Mouse (Mus musculus): ENCODE measurements around the gene Card14. TPM values are rescaled to one million over a fixed set of nuclear protein-coding genes. Genes with fewer than 3 reads are reported as not detected.
A peak's percentile ranks its signal among the peaks of the same experiment; 100 is the strongest.

Card14 gene
- polyA plus RNA-seq (2014; fragmentation: Nextera tagmentation; extraction: Ambion mirVana): 0.25 and 0.32 TPM in 2 replicates

DNA sequence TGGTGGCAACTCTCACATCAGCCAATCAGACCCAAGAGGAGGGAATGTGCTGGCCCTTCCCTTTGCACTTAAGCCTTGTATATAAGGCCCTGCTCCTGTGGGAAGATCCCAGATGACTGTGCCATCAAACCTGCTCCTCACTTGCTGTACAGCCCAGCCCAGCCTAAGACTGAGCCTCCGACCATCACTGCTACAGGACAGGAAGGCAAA, at the start of gene Card14:
Card14 (plus strand) TSS at position 111 of the 210 bp plus-strand sequence.
- Histone ChIP-seq H3K27me3 (ENCODE audit: control insufficient read depth, insufficient read depth, low read length) (no peaks in the 10 kb centered on the region), H3K9ac (replicated peaks; ENCODE audit: low read depth, low read length) (no peak within 1 kb of the TSS), H3K9me3 (ENCODE audit: control insufficient read depth, low read length) (no peaks in the 10 kb centered on the region), H3K4me1 (ENCODE audit: control insufficient read depth, insufficient read depth, low read length) (no peaks in the 10 kb centered on the region), H3K4me3 (ENCODE audit: low read depth, low read length) (no peak within 1 kb of the TSS), H3K27ac (ENCODE audit: low read depth, low read length) (no peak within 1 kb of the TSS), H3K4me2 (ENCODE audit: low read depth, low read length) (no peak within 1 kb of the TSS), H3K36me3 (ENCODE audit: control insufficient read depth, insufficient read depth, low read length) (no peaks in the 10 kb centered on the region)
- no peak for ATAC-seq (ENCODE audit: low read depth)
- WGBS: 58% methylated on average over 1 of the region's 1 CpGs

DNA sequence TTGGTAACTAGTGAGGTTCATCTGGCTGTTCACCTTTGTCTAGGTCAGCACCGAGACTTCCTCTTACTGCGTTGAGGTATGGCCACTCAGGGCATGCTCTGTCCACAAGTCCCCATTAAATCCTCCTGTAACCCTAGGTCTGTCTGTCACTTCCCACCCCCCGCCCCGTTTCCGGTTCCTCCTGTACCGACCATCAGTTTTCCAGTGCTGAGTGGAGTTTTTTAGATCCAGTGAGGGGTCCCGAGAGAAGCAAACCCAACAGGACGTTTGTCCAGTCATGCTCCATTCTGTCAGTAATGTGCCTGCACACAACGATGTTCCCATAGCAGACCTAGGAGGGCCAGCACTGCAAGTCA, 49.4 kb upstream of the Card14 start:
- no peak overlapping the region; the same call in 1 of the 2 replicates for H3K27ac ChIP-seq (ENCODE audit: low read depth, low read length)
- no peaks in the 10 kb centered on the region for H3K4me1 ChIP-seq (ENCODE audit: control insufficient read depth, insufficient read depth, low read length)
- H3K9me3 ChIP-seq (ENCODE audit: control insufficient read depth, low read length): no peaks in the 10 kb centered on the region
- peak overlapping the region; percentile 19; the same call in 1 of the 2 replicates for H3K4me3 ChIP-seq (ENCODE audit: low read depth, low read length)
- 0 out of 2 replicates have a peak, but pooled peaks cover 4% of the 10 kb centered on the region for H3K36me3 ChIP-seq (ENCODE audit: control insufficient read depth, insufficient read depth, low read length)
- peak overlapping the region; percentile 40 for H3K4me2 ChIP-seq (ENCODE audit: low read depth, low read length)
- no peak overlapping the region for H3K9ac ChIP-seq (replicated peaks; ENCODE audit: low read depth, low read length)
- 75% methylated on average over 9 of the region's 9 CpGs for WGBS
- H3K27me3 ChIP-seq (ENCODE audit: control insufficient read depth, insufficient read depth, low read length): no peaks in the 10 kb centered on the region
- no peak for ATAC-seq (ENCODE audit: low read depth)

DNA sequence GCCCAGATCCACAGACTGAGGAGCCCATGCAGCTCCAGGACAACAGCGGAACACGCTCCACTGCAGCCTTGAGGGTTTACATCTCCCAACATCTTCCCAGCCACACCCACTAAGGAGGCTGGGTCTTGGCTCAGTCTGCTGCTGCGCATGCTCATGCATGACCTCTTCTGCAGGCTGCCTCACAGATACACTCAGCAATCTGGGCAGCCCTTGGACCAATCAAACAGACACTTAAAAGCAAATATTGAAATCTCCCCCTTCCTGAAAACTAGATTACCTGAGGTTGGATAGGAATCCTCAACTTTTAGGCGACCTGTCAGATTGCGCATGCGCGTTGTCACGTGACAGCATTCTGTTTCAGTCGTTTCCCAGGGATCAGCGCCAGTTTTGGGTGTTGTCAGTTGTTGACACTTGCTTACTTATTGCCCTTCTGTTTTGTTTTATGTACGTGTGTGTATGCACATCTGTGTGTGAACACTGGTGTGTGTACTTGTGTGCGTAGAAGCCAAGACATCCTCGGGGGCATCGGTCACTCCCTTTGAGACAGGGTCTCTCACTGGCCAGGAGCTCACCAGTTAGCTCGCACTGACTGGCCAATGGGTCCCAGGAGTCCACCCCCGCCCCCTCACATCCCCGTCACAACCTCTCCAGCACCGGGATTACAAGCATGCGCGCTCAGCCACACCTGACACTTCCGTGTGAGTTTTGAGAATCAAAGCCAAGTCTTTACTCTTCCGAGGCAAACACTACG, 48.8 kb upstream of the Card14 start:
- Histone ChIP-seq H3K4me3 (ENCODE audit: low read depth, low read length) (peak overlapping the region; percentile 19; the same call in 1 of the 2 replicates), H3K27me3 (ENCODE audit: control insufficient read depth, insufficient read depth, low read length) (no peaks in the 10 kb centered on the region), H3K9ac (replicated peaks; ENCODE audit: low read depth, low read length) (no peak overlapping the region), H3K27ac (ENCODE audit: low read depth, low read length) (no peak overlapping the region; the same call in 1 of the 2 replicates), H3K4me2 (ENCODE audit: low read depth, low read length) (peak overlapping the region; percentile 40), H3K4me1 (ENCODE audit: control insufficient read depth, insufficient read depth, low read length) (no peaks in the 10 kb centered on the region), H3K9me3 (ENCODE audit: control insufficient read depth, low read length) (no peaks in the 10 kb centered on the region), H3K36me3 (ENCODE audit: control insufficient read depth, insufficient read depth, low read length) (0 out of 2 replicates have a peak, but pooled peaks cover 4% of the 10 kb centered on the region)
- ATAC-seq (ENCODE audit: low read depth): 0 out of 2 replicates have a peak, but pooled peaks have one; percentile 38
- 73% methylated on average over 23 of the region's 23 CpGs for WGBS

DNA sequence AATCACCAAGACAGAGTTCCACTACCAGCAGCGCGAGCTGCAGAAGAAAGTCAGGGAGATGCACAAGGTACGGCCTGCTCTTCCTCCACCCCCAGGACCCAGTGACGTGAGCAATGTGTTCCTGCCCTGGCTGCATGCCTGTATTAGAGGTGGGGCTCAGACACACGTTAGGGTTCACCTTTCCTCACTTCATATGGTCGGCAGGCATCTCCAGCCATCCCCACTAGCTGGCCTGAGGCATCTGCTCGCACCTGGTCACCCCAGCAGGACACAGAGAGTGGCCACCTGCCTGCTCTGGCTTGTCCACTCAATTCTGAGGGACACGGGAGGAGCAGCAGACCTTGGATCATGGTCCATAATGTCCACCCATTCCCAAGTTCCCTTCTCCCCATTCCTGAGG, 47.6 kb upstream of the Card14 start:
- Histone ChIP-seq H3K9me3 (ENCODE audit: control insufficient read depth, low read length) (no peaks in the 10 kb centered on the region), H3K4me2 (ENCODE audit: low read depth, low read length) (no peak overlapping the region), H3K27ac (ENCODE audit: low read depth, low read length) (no peak overlapping the region), H3K4me3 (ENCODE audit: low read depth, low read length) (no peak overlapping the region), H3K36me3 (ENCODE audit: control insufficient read depth, insufficient read depth, low read length) (0 out of 2 replicates have a peak, but pooled peaks cover 4% of the 10 kb centered on the region), H3K9ac (replicated peaks; ENCODE audit: low read depth, low read length) (no peak overlapping the region), H3K4me1 (ENCODE audit: control insufficient read depth, insufficient read depth, low read length) (no peaks in the 10 kb centered on the region), H3K27me3 (ENCODE audit: control insufficient read depth, insufficient read depth, low read length) (no peaks in the 10 kb centered on the region)
- WGBS: 94% methylated on average over 8 of the region's 8 CpGs
- no peak for ATAC-seq (ENCODE audit: low read depth)

DNA sequence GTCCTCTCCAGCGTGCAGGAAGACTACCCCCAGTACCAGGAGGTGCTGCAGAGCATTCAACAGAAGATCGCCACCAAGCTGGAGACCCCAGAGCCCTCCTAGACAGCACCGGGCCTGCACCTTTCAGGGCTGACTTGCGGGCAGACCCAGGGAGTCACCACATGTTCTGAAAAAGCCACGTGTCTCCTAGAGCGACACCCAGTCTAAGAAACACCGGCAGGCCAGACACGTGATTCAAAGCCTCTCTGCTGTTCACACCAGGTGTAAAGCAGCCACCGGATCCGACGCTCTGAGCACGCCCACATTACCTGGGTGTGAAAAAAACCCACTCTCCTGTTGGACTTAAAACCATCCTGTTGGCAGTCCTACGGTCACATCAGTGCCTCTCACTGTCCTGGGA, 43.2 kb upstream of the Card14 start:
- peaks cover 13% of the 10 kb centered on the region for H3K4me1 ChIP-seq (ENCODE audit: control insufficient read depth, insufficient read depth, low read length)
- no peak overlapping the region for H3K4me2 ChIP-seq (ENCODE audit: low read depth, low read length)
- no peak overlapping the region for H3K27ac ChIP-seq (ENCODE audit: low read depth, low read length)
- H3K4me3 ChIP-seq (ENCODE audit: low read depth, low read length): no peak overlapping the region
- no peak for ATAC-seq (ENCODE audit: low read depth)
- WGBS: 94% methylated on average over 13 of the region's 13 CpGs
- no peaks in the 10 kb centered on the region for H3K9me3 ChIP-seq (ENCODE audit: control insufficient read depth, low read length)
- H3K27me3 ChIP-seq (ENCODE audit: control insufficient read depth, insufficient read depth, low read length): no peaks in the 10 kb centered on the region
- no peak overlapping the region for H3K9ac ChIP-seq (replicated peaks; ENCODE audit: low read depth, low read length)
- 0 out of 2 replicates have a peak, but pooled peaks cover 4% of the 10 kb centered on the region for H3K36me3 ChIP-seq (ENCODE audit: control insufficient read depth, insufficient read depth, low read length)

DNA sequence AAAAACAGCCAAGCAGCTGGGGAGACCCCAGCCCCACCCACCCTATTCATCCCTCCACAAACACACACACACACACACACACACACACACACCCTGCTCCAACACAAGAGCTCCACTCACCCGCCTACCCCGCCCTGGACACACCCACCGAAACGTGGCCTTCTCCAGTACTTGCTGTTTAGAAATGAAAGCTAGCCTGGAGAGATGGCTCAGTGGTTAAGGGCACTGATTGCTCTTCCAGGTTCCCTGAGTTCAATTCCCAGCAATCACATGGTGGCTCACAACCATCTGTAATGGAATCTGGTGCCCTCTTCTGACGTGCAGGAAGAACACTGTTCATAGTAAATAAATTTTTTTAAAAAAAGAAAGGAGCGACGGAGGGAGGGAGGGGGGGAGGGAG, 41.8 kb upstream of the Card14 start:
- Histone ChIP-seq H3K27ac (ENCODE audit: low read depth, low read length) (no peak overlapping the region), H3K4me1 (ENCODE audit: control insufficient read depth, insufficient read depth, low read length) (peaks cover 13% of the 10 kb centered on the region), H3K9me3 (ENCODE audit: control insufficient read depth, low read length) (no peaks in the 10 kb centered on the region), H3K4me2 (ENCODE audit: low read depth, low read length) (no peak overlapping the region), H3K4me3 (ENCODE audit: low read depth, low read length) (no peak overlapping the region), H3K27me3 (ENCODE audit: control insufficient read depth, insufficient read depth, low read length) (no peaks in the 10 kb centered on the region), H3K9ac (replicated peaks; ENCODE audit: low read depth, low read length) (no peak overlapping the region), H3K36me3 (ENCODE audit: control insufficient read depth, insufficient read depth, low read length) (0 out of 2 replicates have a peak, but pooled peaks cover 4% of the 10 kb centered on the region)
- ATAC-seq (ENCODE audit: low read depth): no peak
- WGBS: 80% methylated on average over 7 of the region's 7 CpGs

DNA sequence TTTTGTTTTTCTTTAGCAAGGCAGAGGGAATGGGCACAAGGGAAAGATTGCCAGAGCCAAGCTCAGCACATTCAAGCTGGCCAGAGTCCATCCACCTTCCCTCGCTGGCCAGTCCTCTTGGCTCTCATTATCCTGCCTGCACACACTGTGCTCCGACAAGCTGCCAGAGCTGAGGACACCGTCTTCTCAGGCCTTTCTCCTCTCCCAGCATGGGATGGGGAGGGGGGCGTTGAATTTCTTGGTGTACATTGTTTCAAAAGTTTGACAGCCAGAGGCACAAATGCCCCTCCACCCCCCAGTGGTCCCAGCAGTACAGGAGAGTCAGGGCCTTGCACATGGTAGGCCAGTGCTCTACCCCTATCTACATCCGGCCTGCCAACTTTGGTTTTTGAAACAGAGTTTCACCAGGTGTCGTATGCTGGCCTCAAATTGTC, 40.3 kb upstream of the Card14 start:
- ATAC-seq (ENCODE audit: low read depth): peak; percentile 26; the same call in 1 of the 2 replicates
- no peaks in the 10 kb centered on the region for H3K27me3 ChIP-seq (ENCODE audit: control insufficient read depth, insufficient read depth, low read length)
- no peaks in the 10 kb centered on the region for H3K9me3 ChIP-seq (ENCODE audit: control insufficient read depth, low read length)
- H3K4me3 ChIP-seq (ENCODE audit: low read depth, low read length): peak overlapping the region; percentile 63; the same call in 1 of the 2 replicates
- H3K9ac ChIP-seq (replicated peaks; ENCODE audit: low read depth, low read length): peak overlapping the region; percentile 72; the same call in 1 of the 2 replicates
- no peaks in the 10 kb centered on the region for H3K36me3 ChIP-seq (ENCODE audit: control insufficient read depth, insufficient read depth, low read length)
- peaks cover 13% of the 10 kb centered on the region for H3K4me1 ChIP-seq (ENCODE audit: control insufficient read depth, insufficient read depth, low read length)
- H3K27ac ChIP-seq (ENCODE audit: low read depth, low read length): 0 out of 2 replicates have a peak overlapping the region, but pooled peaks have one; percentile 34
- H3K4me2 ChIP-seq (ENCODE audit: low read depth, low read length): peak overlapping the region; percentile 95
- 48% methylated on average over 6 of the region's 6 CpGs for WGBS

DNA sequence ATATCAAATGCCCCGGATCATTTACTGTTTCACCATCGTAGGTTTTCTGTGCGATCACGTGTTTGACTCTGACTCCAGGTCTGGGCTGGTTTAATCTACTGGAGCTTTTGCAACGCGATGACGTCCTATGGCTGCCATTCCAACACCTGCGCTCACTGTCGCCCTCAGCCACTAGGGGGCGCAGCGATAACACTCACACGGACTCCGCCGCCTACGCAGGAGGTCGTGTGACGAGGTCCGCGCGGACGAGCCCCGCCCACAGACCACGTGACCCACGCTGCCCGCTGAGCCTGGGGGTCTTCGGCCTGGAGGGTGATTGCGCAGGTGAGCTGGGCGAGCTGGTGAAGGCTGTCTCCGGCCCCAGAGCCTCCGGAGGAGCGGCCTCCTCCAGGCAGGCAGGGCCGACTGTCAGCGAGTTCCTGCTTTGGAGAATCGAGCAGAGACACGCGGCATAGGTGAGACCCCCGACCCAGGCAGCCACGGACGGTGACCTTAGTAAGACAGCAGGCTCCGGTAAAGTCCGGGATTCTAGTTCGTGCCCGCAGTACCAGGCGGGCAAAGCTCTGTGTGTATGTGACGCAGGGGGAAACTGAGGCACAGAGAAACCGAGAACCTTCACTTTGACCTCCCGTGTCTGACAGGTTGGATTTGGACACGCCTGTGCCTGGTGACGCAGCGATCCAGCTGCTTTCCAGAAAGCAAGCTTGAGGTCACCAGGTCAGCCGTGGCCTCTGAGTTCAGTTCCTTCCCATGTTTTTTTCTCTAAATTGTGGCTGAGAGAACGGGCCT, 39.6 kb upstream of the Card14 start, which contains the start of gene Gaa:
Gaa (plus strand) TSS at position 120 of the 789 bp plus-strand sequence.
- H3K36me3 ChIP-seq (ENCODE audit: control insufficient read depth, insufficient read depth, low read length): no peaks in the 10 kb centered on the region
- 5% methylated on average over 52 of the region's 52 CpGs for WGBS

More for the DNA sequence above, 39.6 kb upstream of the Card14 start, which contains the start of gene Gaa:
- H3K4me2 ChIP-seq (ENCODE audit: low read depth, low read length): peak within 1 kb of the TSS; percentile 95
- H3K9me3 ChIP-seq (ENCODE audit: control insufficient read depth, low read length): no peaks in the 10 kb centered on the region
- peak; percentile 82 for ATAC-seq (ENCODE audit: low read depth)
- H3K4me1 ChIP-seq (ENCODE audit: control insufficient read depth, insufficient read depth, low read length): peaks cover 13% of the 10 kb centered on the region
- H3K9ac ChIP-seq (replicated peaks; ENCODE audit: low read depth, low read length): peak within 1 kb of the TSS; percentile 72
- H3K27me3 ChIP-seq (ENCODE audit: control insufficient read depth, insufficient read depth, low read length): no peaks in the 10 kb centered on the region
- peak within 1 kb of the TSS; percentile 63 for H3K4me3 ChIP-seq (ENCODE audit: low read depth, low read length)
- H3K27ac ChIP-seq (ENCODE audit: low read depth, low read length): 0 out of 2 replicates have a peak within 1 kb of the TSS, but pooled peaks have one; percentile 34
